Mouse (Mus musculus): ENCODE results near the gene Sh2d1a.

- no peak for TF ChIP-seq CTCF (IDR thresholded peaks at IDR 0.05; ENCODE audit: low read depth)
- no peak for TF ChIP-seq EP300 (optimal IDR thresholded peaks at IDR 0.05)
Measured at GRCm38 (mm10) chrX:42500538-42500937, 1.7 kb upstream of the Sh2d1a start.
